Mouse (Mus musculus): Measurements from ENCODE around the gene Etnk1.

- TF ChIP-seq CTCF (IDR thresholded peaks at IDR 0.05; ENCODE audit: low read depth) (no peak), EP300 (IDR thresholded peaks at IDR 0.05; ENCODE audit: low read depth) (no peak)
Measured at GRCm38 (mm10) chr6:143259169-143259629, 92.2 kb downstream of the Etnk1 start.
